Mouse (Mus musculus) liver, embryonic 14 days (tissue): ENCODE data around the gene Usp21. TPM values are rescaled to one million over a fixed set of nuclear protein-coding genes. Genes with fewer than 3 reads are reported as not detected.

Source experiments
- polyA plus RNA-seq: library from polyadenylated mRNA; depleted of rRNA; stranded (reverse); fragments of >200 nt; gene quantifications from 2 replicates; pipeline ENCODE4 v1.2.3, GENCODE M21; 2012; rRNA removed

The Usp21 gene
- polyA plus RNA-seq: 16.5 and 19.1 TPM in 2 replicates

DNA sequence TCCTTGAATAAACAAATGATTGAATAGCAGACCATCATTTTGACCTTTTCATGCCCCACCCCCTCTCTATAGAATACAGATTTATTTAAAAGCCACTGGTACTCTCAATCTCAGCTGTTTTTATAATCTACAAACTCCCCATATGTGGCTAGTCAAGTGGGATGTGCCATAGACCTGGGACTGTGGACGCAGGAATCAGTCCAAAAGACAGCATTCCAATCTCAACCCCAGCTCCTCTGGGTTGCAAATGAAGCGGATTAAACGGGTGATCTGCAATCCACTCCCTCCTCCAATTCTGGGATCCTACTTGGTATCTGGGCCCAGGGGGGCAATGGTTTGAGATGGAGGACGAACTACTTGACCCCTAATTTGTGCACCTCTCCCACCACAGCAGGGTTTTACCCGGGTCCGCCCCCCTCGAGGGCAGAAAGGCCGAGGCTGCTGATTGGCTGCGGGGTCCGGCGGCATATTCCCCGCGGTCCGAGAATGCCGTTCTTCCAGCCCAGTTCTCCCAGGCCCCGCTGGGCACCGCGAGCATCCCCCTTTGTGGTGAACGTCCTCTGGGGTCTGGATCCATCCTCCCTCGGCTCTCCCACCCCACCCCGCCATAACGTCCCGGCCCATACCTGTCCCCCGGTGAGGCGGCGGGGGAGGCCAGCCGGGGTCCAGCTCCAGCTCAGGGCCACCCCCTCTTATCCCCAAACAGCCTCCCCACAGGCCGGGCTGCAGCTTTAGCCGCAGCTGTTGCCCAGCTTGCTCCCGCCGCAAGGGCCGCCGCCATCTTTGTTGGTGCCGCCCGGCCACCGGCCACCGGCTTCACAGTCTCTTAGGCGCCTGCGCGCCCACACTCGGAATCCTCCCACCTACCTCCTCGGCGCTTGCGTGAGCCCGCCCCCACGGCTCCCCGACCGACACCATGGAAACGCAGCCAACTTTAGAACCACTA, at the start of gene Usp21:
Usp21 (minus strand) TSS at position 856 of the 946 bp plus-strand sequence.

DNA sequence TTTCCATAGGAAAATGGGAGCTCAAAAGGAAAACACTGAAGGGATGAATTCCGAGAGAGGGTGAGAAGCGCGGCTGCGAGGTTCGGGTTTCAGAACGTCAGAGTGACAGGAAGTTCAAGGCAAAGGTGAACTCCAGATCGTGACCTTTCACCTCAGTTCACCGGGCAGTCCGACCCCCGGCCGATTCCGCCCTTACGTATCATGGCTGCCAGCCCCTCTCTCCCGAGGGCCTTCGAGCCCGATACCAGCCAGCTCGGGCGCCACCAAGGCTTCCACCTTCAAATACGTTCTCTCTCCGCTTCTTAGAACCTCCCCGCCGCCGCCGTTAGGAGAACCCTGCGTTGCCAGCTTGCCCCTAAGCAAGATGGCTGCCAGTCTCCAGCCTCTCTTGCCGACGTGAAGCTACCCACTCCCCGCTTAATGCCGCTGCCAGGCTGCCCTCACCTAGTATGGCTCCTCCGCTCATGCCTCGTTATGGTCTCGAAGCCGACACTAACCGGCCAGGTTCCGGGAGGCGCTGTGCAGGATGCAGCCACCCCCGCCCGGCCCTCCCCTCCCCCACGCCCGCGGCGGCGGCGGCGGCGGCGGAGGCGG, 41.1 kb upstream of the Usp21 start, which contains the start of gene Dedd:
Dedd (plus strand) TSS at position 307 of the 594 bp plus-strand sequence.

DNA sequence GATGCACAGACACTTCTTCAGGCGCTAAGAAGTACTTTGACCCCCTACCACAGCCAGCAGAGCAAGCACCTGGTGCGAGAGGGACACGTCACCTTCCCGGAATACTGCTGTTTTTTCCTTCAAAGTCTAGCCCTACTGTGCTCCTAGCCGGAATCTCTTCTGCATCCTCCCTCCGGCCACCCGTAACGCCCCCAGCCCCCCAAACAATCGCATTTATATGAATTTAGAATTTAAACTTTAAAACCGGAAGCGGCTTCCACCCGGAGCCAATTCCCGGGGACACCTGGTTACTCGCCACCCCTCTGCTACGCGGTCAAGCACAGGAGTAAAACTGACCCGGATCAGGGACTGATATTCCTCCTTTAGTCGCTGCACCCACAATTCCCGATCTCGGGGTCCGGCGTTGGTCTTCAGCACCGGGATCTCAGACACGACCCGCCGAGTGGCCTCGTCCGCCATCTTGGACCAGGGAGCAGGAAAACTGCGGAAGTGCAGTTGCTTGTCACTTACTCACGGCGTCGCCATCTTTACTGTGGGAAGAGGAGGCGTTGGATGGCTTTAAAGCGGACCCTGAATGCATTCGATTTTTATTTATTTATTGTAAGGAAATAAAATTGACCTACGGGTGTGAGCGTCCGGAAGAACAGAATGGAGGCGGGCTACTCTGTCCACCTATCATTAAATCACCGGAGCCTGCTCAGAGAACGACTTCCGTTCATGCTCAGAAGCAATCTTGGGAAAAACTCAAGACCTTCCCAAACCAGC, 6.7 kb upstream of the Usp21 start, which contains the start of gene Ufc1:
Ufc1 (minus strand) TSS at position 727 of the 765 bp plus-strand sequence.

DNA sequence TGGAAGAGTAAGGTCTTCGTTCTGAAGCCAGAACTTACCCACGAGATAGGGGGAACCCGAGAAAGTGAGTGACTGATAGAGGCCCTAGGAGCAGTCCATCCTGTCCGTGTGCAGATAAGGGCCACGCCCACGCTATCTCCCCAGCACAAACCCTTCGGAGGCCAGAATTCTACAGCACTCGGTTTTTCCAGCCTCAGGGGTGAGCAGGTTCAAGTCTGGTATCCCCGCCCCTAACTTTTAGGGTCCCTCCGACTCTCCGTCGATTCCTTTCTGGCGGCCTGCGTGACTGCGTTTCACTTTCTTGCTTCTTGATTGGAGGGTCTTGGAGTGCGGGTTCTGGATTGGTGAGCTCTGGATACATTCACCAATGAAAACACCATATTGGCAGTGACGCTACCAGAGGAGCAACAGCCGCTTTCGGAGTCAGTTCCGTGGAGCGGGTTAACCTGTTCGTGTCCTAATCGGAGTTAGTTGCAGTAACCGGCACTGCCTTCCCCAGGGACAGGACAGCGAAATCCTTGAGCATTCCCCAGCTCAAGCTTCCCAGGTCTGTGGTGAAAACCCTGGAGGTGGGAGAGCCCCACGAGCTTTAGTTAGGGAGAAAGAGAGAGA, 6.8 kb downstream of the Usp21 start, which contains the start of gene Ppox:
Ppox (minus strand) TSS at position 271 of the 612 bp plus-strand sequence.

DNA sequence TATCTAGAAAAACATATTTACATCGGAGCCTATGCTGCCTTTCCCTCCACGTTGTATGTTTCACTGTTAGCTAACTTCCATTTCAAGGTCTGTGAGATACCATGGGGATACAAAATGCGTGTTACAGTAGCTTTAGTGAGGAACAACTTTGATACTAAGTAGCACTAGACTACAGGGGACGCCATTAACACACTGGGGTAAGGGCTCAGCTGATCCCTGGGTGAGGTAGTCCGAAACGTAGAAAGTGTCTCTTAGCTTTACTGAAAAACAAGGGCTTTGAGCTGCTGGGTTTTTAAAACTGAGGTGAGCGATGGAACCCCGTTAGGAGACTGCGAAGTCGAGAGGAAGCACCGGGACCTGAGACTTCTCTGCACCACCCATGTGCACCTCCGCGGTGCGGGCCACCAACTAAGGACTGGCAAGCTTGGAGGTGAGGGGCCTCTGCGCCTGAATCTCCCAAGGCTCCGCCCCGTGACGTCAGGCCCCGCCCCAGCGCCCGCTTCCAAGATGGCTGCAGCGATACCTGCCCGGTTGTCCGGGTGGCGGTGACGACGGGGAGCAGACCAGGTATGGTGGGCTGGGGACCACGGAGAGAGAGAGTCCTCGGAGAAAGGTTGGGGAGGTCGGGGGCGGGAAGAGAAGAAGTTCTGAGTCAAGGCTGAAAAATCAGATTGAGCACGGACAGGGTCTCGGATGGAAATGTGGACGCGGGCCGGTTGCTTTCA, 17.8 kb downstream of the Usp21 start, which contains the start of gene B4galt3:
B4galt3 (plus strand) TSS at position 481 of the 725 bp plus-strand sequence.

DNA sequence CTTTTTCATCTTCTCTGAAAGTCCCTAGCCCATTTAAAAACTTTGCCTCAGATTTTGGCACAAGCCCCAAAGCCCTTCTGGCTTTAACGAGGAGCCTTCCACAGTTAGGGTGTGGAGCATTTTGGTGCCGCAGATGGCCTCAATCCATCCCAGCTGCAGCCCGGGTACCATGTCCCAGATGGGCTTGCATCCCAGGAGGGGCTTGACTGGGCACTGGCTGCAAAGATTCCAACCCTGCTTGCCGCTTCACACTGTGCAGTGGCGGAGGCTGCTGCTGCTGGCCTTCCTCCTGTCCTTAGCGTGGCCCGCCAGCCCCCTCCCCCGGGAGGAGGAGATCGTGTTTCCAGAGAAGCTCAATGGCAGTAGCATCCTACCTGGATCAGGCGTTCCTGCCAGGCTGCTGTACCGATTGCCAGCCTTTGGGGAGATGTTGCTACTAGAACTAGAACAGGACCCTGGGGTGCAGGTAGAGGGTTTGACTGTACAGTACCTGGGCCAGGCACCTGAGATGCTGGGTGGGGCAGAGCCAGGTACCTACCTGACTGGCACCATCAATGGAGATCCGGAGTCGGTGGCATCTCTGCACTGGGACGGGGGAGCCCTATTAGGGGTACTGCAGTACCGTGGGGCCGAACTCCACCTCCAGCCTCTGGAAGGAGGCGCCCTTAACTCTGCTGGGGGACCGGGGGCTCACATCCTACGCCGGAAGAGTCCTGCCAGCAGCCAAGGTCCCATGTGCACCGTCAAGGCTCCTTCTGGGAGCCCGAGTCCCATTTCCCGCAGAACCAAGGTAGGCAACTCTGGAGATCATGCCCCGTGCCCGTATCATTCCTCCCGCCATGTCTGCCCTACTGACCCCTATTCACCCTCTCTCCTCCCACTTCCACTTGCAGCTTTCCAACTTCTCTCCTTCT, 36.9 kb downstream of the Usp21 start, which contains the start of gene Ndufs2:
Ndufs2 (minus strand) TSS at position 709 of the 914 bp plus-strand sequence.

DNA sequence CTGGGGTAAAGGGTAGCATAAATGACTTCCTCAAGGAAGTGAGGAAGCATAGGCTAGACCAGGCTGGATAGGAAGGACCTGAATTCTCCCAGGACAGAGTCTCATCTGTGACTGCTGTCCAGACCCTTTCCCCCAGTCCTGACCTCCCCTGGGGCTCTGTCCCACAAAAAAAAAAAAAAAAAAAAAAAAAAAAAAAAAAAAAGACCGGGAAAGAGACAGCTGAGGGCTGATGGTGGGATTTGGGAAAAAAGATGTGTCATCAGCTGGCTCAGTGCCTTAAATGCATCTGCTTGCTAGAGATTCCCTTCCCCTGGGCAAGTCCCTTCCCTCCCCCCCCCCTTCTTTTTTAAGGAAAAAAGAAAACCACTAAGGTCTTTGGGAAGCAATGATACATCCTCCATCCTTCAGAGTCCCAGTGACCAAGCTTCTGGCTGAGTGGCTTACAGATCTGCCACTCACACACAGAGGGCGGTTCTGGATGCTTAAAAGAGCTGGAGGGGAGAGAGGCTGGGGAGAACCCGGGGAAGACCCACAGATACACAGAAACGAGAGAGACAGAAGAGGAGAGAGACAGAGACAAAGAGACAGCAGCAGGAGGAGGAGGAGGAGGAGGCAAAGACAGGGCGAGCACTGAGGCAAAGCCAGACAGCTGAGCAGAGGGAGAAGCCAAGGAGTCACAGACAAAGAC, 37.7 kb downstream of the Usp21 start, which contains the start of gene Adamts4:
Adamts4 (plus strand) TSS at position 509 of the 688 bp plus-strand sequence.

DNA sequence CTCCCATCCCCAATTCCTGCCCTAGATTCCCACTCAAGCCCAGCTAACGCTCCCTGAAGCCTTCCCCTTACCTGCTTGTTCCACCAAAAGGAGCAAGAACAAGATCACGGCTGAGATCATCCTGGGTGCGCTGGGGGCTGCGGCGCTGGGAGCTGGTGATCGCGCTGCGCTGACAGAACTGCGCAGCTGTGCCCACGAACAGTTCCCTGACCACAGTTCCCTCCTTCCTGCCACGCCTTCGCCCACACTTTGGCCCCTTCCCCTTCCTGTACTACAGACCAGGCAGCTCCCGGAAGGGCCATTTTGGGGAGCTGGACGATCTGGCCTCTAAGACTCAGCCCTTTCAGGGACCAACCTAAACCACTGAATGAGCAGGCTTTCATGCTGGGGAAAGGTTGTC, 53.7 kb downstream of the Usp21 start, which contains the start of gene Fcer1g:
Fcer1g (minus strand) TSS at position 240 of the 400 bp plus-strand sequence.

Other genes with a start within 250 kb of the Usp21 start
- gene Fcgr3, start 223.1 kb downstream of the Usp21 start, polyA plus RNA-seq: 14.0 and 18.2 TPM in 2 replicates
- gene Cfap126, start 174.1 kb downstream of the Usp21 start, polyA plus RNA-seq: 2.0 and 2.2 TPM in 2 replicates
- 101 and 123 TPM in 2 replicates for gene Sdhc, start 137.4 kb downstream of the Usp21 start, polyA plus RNA-seq
- gene Mpz, start 137.3 kb downstream of the Usp21 start, polyA plus RNA-seq: 0.08 and 0.11 TPM in 2 replicates
- 1.0 and 1.1 TPM in 2 replicates for gene Pcp4l1, start 91.7 kb downstream of the Usp21 start, polyA plus RNA-seq
- gene Nr1i3, start 74.0 kb downstream of the Usp21 start, polyA plus RNA-seq: 0.59 and 0.90 TPM in 2 replicates
- 10.6 and 11.9 TPM in 2 replicates for gene Tomm40l, start 65.5 kb downstream of the Usp21 start, polyA plus RNA-seq
- 2,548 and 2,817 TPM in 2 replicates for gene Apoa2, start 62.9 kb downstream of the Usp21 start, polyA plus RNA-seq
- gene Fcer1g, start 53.6 kb downstream of the Usp21 start, polyA plus RNA-seq: 41.9 and 56.5 TPM in 2 replicates
- gene Adamts4, start 37.6 kb downstream of the Usp21 start, polyA plus RNA-seq: 0.18 and 0.24 TPM in 2 replicates
- 80.1 and 91.3 TPM in 2 replicates for gene Ndufs2, start 36.6 kb downstream of the Usp21 start, polyA plus RNA-seq
- gene B4galt3, start 17.7 kb downstream of the Usp21 start, polyA plus RNA-seq: 12.0 and 15.2 TPM in 2 replicates
- 138 and 165 TPM in 2 replicates for gene Ppox, start 6.8 kb downstream of the Usp21 start, polyA plus RNA-seq
- 21.5 and 27.7 TPM in 2 replicates for gene Ufc1, start 7.0 kb upstream of the Usp21 start, polyA plus RNA-seq
- 15.6 and 18.6 TPM in 2 replicates for gene Dedd, start 41.2 kb upstream of the Usp21 start, polyA plus RNA-seq
- gene Nit1, start 57.7 kb upstream of the Usp21 start, polyA plus RNA-seq: 20.0 and 23.2 TPM in 2 replicates
- 41.8 and 44.2 TPM in 2 replicates for gene Pfdn2, start 57.7 kb upstream of the Usp21 start, polyA plus RNA-seq
- gene Klhdc9, start 72.8 kb upstream of the Usp21 start, polyA plus RNA-seq: 0.23 and 0.24 TPM in 2 replicates
- gene Nectin4, start 82.1 kb upstream of the Usp21 start, polyA plus RNA-seq: 0.06 and 0.21 TPM in 2 replicates
- 2.7 and 3.5 TPM in 2 replicates for gene Arhgap30, start 101.0 kb upstream of the Usp21 start, polyA plus RNA-seq
- 13.6 and 16.4 TPM in 2 replicates for gene Usf1, start 123.3 kb upstream of the Usp21 start, polyA plus RNA-seq
- gene Tstd1, start 130.9 kb upstream of the Usp21 start, polyA plus RNA-seq: 0.86 and 0.90 TPM in 2 replicates
- gene F11r, start 149.5 kb upstream of the Usp21 start, polyA plus RNA-seq: 12.0 and 13.4 TPM in 2 replicates
- gene Alyref2, start 215.5 kb upstream of the Usp21 start, polyA plus RNA-seq: 2.0 and 2.4 TPM in 2 replicates
- not detected in 2 replicates for gene Itln1, start 247.3 kb upstream of the Usp21 start, polyA plus RNA-seq